Mouse (Mus musculus) liver, postnatal 0 days (tissue): ENCODE measurements around the gene Prpf40a.

Experiments used
- CTCF ChIP-seq: sonication (generic); IDR thresholded peaks from 2 replicates; pipeline ENCODE4 v1.5.1; 2016; ENCODE audit warnings: antibody characterized with exemption, low read depth
- EP300 ChIP-seq: IDR thresholded peaks from 2 replicates; pipeline ENCODE4 v1.6.1; 2016; ENCODE audit warnings: antibody characterized with exemption, low read depth, mild to moderate bottlenecking

DNA sequence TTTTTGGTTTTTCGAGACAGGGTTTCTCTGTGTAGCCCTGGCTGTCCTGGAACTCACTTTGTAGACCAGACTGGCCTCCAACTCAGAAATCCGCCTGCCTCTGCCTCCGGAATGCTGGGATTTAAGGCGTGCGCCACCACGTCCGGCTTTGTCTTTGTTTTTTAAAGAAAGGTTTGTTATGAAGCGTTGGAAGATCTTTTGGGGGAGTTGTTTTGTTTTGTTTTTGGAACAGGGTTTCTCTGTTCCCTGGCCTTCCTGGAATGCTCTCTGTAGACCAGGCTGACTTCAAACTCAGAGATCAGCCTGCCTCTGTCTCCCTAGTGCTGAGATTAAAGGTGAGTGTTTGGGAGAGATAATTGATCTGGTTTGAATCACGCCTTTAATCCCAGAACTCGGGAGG, 5.3 kb upstream of the Prpf40a start:
- TF ChIP-seq CTCF (no peak), EP300 (no peak)
